In the genomic region with DNA sequence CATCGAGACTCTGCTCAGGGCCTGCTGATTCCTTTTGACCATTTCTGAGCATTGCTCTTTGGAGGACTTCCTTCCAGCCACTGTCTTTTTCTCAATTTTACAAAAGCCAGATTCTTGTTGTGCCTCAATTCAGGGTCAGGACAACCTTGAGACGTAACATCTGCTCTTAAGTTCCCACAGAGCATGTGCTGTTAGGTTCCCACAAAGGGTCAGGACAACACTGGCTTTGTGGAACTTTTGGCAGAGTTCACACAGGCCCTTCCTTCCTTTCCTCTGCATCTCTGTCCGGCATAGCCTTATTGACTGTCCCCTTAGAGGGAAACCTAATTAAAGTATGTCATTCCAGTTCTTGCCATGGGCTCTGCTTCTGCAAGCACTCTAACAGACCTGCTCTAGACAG, we compare ENCODE assay signal across 12 mouse cellular contexts. TPM values are rescaled to one million over a fixed set of nuclear protein-coding genes. Genes with fewer than 3 reads are reported as not detected.
"Had no signal": no experiment of that assay in that cellular context is flagged by ENCODE, and none has a peak within 500 bp of the region (broad histone marks: within the 10 kb centered on the region; RNA-seq: fewer than 3 reads in every experiment).

No protein-coding gene starts in this region.

- H3K27me3 ChIP-seq: liver, embryonic 15.5 days; midbrain, embryonic 13.5 days had no signal

- H3K9me3 ChIP-seq: limb, embryonic 10.5 days; liver, embryonic 15.5 days; midbrain, embryonic 13.5 days had no signal

- H3K9ac ChIP-seq: liver, embryonic 15.5 days; midbrain, embryonic 13.5 days had no signal

- H3K36me3 ChIP-seq: limb, embryonic 10.5 days; liver, embryonic 15.5 days; midbrain, embryonic 13.5 days had no signal

- ATAC-seq: hindbrain, postnatal 0 days; intestine, embryonic 16.5 days; lung, postnatal 0 days; midbrain, embryonic 13.5 days had no signal

- H3K4me3 ChIP-seq: left cerebral cortex, adult 2 months; limb, embryonic 10.5 days; liver, embryonic 15.5 days; midbrain, embryonic 13.5 days had no signal

- H3K4me1 ChIP-seq: limb, embryonic 10.5 days; liver, embryonic 15.5 days had no signal

- DNase-seq: lung, adult 2 months; lung, postnatal 36 days; thymus, postnatal 14 days had no signal

- H3K4me2 ChIP-seq: liver, embryonic 11.5 days; liver, embryonic 15.5 days; midbrain, embryonic 13.5 days had no signal

- H3K27ac ChIP-seq: hindbrain, postnatal 0 days; left cerebral cortex, adult 2 months; limb, embryonic 10.5 days; liver, embryonic 15.5 days; midbrain, embryonic 13.5 days had no signal

RNA-seq across cellular contexts. Expression of a gene that starts 18.6 kb away (rescaled TPM):
- total RNA-seq: megakaryocyte progenitor cell, adult 5-6 weeks had no signal
- polyA plus RNA-seq: liver, embryonic 11.5 days; liver, embryonic 15.5 days had no signal
